Mouse (Mus musculus): ENCODE measurements around the gene Hist1h3c.

DNA sequence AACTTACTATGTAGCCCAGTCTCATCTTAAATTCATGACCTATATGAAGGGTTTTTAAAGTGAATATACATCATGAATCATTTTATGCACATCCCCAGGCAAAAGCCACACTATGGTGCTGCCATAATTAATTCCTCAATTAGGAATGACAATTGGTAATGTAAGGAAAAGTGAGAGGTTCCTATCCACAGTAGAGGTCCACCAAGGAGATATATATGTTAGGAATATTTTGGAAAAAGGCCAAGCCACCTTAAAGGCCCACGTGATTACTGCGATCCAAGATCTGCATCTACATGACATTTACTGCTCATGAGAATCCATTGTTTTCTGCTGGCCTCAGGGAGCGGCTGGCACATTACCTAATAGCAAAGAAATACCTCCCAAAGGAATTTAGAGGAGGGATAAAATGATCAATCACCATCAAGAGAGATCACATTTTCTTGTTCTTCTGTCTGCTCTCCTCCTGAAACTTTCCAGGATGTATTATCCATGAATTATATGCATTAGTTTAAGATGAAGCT is 13.9 kb upstream of the Hist1h3c start:
- TF ChIP-seq CTCF (IDR thresholded peaks at IDR 0.05; ENCODE audit: low read depth, low read length) (no peak), POLR2A (IDR thresholded peaks at IDR 0.05; ENCODE audit: borderline replicate concordance, low read depth, low read length) (no peak)

All from bone marrow macrophage, adult 2 months (primary cell).